Mouse (Mus musculus) brain, embryonic 14.5 days (tissue): ENCODE measurements around the gene Mylk.
A peak's percentile ranks its signal among the peaks of the same experiment; 100 is the strongest.

Experiments used
- CTCF ChIP-seq: fragments of 200-500 bp; IDR thresholded peaks from 2 replicates; pipeline ENCODE4 v1.5.1; 2012; ENCODE audit warnings: inconsistent platforms, mild to moderate bottlenecking, moderate library complexity, borderline replicate concordance; ENCODE audit not compliant: insufficient read depth, insufficient read length; ENCODE audit errors: extremely low read depth
- POLR2A ChIP-seq: fragments of 200-500 bp; IDR thresholded peaks from 2 replicates; pipeline ENCODE4 v1.6.1; 2012; ENCODE audit warnings: mild to moderate bottlenecking, inconsistent platforms, borderline replicate concordance; ENCODE audit not compliant: poor library complexity, insufficient read depth, insufficient read length, severe bottlenecking; ENCODE audit errors: extremely low read depth

- TF ChIP-seq CTCF (peak; percentile 41; the same call in 1 of the 2 replicates), POLR2A (no peak)
Measured at GRCm38 (mm10) chr16:34976630-34977029, 231.6 kb downstream of the Mylk start.
